Mouse (Mus musculus): Measurements from ENCODE around the gene Dpm2. TPM values are rescaled to one million over a fixed set of nuclear protein-coding genes. Genes with fewer than 3 reads are reported as not detected.

Gene Dpm2
- 10 to 100 TPM; 60.5 to 61.1 TPM for total RNA-seq (2021)
- long read RNA-seq, experiment 1, transcript Dpm2-201 (4 exons, 869 nt): major isoform, 65 of 86 reads
- long read RNA-seq, experiment 1, transcript Dpm2-202 (3 exons, 655 nt): minor isoform, 9 of 86 reads
- long read RNA-seq, experiment 1, partial matches to known transcripts: 3 of 86 reads
- long read RNA-seq, experiment 1, other reads (novel, unspliced or antisense): 8 of 86 reads
- long read RNA-seq, experiment 2, transcript Dpm2-201 (4 exons, 869 nt): major isoform, 14 of 26 reads
- long read RNA-seq, experiment 2, partial matches to known transcripts: 0 of 26 reads
- long read RNA-seq, experiment 2, other reads (novel, unspliced or antisense): 11 of 26 reads

DNA sequence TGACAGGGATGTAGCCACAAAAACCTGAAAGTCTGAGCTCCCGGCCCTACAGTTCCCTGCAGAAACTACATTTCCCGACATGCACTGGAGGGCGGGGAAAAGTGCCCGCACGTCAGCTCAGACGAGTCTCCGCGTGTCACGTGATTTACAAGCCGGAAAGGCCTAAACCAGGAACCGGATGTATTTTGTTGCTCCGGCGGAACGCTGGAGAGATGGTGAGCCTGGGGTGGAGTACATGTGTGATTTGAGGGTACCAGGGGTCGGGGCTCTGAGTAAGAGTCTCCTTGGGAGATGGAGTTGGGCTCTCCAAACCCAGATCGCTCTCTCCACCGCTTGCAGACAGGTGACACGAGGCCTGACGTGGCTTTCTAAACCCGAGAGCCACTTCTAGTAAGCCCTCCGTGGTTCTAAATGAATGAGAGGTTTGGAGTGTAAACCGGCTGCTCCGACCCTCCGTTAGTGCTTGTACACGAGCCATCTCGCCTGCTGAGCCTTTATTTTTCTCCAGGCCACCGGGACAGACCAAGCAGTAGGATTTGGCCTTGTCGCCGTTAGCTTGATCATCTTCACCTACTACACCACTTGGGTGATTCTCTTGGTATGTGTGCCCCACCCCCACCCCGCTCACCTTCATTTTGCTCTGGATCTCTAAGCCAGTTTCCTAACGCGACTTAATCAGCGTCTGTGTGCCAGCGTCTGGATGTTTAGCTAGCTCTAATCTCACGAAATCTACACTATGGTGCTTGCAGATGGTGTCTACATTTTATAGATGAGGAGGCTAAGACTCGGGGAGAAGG, at the start of gene Dpm2:
TSS of gene Dpm2 (plus strand) at position 161 of the 797 bp plus-strand sequence.
- DNase-seq: peak; percentile 92 to 93

DNA sequence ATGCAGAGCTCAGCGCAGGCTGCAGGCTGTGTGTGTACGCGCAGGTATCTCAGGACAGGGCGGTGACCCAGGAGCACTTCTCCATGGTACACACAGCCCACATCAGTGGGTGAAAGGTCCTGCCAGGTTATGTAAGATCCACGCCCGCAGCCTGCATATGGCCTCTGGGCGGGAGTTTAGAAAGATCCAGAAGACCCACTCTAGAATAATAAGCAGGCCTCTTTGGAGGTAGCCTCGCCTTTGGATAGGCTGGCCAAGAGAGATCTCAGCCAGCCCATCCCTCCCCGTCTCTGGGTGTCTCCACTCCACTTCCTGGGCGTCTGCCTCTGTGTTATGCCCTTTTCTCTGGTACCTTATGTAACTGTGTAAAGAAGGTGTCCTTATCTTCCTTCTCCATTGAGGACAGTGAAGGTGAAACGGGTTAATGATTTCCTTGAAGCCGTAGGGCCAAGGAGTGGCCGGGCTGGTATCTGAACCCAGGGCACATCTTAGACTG, 46.1 kb upstream of the Dpm2 start:
- DNase-seq: no peak

DNA sequence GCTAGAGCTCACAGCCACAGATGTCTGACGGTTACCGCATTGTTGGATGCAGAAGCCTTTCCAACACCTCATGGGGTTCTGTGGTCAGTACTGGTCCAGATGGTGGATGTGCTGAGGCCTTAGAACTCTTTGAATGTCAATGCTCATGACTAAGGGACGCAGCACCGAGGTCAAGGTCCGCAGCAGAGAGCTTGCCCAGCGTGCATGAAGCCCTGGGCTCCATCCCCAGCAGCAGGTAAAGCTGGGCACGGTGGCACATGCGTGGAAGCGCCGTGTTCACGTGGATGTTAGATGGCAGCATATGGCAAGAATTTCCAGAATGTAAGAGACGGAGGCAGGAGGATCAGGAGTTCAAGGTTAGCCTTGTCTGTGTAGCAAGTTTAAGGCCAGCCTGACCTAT, 44.8 kb upstream of the Dpm2 start:
- DNase-seq: peak; percentile 55 to 73

DNA sequence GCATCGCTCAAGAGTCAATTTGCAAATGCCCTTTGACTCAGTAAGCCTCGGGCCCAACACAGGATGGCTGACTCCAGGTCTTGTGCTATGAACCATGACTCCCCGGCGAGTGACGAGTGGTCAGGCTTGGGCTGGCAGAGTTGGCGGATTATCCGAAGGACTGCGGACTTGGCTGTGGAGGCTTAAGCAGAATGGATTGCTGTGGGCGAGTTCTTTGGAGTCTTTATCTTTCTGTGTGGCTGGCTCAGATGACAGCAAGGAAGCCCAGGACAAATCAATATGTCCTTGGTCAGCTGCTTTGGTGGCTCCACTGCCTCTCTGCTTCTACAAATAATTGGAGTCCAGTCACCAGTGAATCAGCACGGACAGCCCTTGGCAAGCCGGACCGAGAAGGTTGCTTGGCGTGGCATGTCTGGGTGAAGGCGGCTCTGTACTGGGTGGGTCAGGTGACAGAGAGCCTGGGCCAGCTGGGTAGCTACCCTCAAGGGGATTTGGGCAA, 43.1 kb upstream of the Dpm2 start:
- peak; percentile 79 to 85 for DNase-seq

DNA sequence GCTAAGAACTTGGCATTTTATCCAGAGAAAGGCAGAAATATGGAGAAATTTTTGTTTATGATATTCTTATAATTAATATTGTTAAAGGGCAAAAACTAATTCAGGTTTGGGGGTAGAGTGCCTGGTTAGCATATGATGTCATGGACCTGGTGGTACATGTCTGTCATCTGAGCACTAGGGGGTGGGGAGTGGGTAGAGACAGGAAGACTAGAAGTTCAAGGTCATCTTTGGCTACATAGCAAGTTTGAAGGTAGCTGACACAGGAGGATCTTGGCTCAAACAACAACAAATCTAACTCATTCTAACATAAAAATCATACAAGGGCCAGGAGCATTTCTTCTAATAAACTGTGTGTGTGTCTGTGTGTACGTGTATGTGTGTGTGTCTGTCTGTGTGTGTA, 42.3 kb upstream of the Dpm2 start:
- DNase-seq: no peak

DNA sequence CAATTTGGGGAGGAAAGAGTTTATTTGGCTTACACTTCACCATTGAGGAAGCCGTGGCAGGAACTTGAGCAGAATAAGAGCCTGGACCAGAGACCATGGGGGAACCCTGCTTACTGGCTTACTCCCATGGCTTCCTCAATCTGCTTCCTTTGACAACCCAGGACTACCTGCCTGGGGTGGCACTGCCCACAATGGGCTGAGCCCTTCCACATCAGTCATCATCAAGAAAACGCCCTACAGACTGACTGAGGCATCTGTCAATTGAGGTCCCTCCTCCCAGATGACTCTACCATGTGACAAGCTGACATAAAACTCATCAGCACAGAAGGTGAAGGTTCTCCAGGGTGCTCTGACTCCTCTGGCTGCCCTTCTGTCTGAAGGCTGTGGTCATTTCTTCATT, 40.2 kb upstream of the Dpm2 start:
- DNase-seq: peak in 1 of 2 experiments; percentile 40

DNA sequence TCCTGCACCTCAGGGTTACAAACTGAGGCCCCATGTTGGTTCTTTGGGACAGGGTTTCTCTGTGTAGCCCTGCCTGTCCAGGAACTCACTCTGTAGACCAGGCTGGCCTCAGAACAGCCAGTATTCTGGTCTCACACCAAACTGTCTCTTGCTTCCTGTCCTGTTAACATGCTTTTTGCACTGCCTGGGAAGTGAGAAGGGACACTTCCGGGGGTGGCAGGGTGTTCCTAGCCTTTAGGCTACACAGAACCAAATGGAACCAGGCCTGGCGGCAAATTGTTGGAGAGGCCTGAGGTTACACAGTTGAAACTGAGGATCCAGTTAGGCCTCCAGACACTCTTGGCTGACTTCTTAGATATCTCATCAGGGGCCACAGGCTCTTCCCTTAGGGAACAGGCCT, 37.5 kb upstream of the Dpm2 start:
- DNase-seq: no peak

DNA sequence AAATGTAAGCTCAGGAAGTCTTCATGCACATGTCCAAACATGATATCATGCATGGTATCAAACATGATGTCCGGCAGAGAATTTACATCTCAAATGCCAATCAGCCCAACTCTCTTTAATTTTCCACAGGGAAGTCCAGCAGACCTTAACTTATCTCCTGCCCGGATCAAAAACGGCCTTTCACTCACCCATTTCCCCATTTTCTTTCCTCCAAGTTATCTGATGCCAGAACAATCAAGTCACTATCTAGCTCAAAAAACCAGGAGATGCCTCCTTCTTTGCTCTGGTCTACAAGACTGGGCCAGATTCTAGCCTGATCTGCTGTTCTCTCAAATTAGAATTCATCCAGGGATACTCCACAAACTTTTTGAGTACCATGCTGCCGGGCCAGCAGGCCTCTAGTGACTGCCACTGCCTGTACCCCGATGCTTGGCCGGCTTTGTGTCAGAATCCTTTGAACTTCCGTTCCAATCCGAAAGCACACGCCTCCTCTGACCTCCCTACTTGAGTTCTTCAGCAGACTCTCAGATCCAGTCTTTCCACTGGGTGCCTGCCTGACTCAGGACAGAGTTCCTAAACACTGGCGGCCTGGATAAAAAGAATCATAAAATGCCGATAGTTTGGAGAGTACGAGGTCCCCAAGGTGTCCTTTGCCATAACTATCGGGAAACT, 36.5 kb upstream of the Dpm2 start:
- peak; percentile 72 to 74 for DNase-seq

DNA sequence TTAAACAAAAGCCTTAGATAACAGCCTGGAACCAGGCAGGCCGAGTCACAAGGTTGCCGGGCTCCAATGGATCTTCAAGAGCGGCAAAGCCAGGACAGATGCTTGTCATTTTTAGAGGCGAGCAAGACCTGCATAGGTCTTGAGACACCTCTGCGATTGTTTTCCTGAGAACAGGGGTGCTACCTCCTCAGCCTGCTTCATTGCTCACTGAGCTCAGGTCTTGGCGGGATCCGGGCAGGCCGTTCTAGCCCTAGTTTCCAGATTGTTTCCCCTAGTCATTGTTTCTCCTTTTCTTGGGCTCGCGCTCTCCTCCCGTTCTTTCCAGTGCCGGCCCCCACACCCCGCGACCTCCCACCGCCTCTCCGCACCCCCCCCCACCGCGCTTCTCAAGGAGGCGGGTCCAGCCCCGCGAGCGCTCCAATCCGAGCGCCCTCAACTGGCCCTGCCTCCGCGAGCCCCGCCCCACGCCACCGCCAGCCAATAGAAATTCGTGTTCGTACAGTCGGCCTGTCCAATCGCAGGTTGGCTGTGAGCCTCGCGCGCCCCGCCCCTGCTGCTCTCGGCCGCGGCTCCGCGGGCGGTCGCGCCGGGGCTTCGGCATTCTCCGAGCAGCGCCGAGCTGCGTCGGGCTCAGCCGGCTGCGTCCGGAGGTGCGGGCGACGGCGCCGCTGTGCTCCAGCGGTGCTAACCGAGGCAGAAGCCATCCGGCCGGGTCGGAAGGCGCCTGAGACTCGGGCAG, 35.8 kb upstream of the Dpm2 start, which contains the start of gene Fam102a:
TSS of gene Fam102a (plus strand) at position 600 of the 739 bp plus-strand sequence.
- peak; percentile 99 to 100 for DNase-seq

DNA sequence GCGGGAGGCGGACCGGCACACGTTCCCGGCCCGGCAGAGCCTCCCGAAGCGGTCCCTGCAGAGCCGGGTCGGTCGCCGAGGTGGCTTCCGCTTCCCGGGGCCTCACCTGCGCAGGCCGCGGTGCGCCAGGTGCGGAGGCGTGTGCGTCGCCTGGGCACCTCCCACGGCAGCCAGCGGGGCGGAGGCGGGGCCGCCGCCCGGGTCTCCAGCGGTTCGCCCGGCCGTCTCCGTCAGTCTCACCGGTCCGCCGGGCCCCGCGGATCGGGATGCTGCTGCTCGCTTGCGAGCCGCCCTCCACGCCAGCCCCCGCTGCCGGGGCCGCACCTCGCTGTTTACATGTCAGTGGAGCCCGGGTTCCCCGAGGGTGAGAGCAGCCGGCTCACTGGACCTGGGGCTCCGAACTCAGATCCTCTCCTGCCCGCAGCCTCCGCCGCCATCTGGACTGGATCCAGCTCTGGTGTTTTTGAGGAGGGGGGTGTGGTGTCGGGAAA, 35.1 kb upstream of the Dpm2 start:
- peak; percentile 67 to 76 for DNase-seq

DNA sequence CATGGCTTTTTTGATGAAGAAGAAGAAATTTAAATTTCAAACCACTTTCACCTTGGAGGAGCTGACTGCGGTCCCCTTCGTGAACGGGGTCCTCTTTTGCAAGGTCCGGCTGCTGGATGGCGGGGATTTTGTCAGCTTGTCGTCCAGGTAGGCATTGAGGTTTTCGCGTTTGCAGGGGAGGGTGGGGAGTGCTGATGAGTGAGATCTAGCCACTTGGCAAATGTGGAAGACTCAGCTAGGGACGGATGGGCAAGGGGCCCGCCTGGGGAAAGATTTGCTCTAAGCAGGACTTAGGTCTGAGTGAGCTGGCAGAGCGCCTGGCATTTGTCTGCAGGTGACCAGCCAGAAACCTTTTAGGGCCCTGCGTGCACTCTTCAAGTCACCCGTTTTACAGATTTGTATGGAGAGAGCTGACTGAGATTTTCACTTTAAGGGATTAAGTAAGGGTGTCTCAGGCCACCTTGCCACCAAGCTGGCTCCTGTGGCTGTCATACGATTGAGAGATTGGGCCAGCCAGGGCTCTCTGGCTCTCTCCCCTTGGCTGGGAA, 34.5 kb upstream of the Dpm2 start:
- DNase-seq: peak; percentile 35 to 56

DNA sequence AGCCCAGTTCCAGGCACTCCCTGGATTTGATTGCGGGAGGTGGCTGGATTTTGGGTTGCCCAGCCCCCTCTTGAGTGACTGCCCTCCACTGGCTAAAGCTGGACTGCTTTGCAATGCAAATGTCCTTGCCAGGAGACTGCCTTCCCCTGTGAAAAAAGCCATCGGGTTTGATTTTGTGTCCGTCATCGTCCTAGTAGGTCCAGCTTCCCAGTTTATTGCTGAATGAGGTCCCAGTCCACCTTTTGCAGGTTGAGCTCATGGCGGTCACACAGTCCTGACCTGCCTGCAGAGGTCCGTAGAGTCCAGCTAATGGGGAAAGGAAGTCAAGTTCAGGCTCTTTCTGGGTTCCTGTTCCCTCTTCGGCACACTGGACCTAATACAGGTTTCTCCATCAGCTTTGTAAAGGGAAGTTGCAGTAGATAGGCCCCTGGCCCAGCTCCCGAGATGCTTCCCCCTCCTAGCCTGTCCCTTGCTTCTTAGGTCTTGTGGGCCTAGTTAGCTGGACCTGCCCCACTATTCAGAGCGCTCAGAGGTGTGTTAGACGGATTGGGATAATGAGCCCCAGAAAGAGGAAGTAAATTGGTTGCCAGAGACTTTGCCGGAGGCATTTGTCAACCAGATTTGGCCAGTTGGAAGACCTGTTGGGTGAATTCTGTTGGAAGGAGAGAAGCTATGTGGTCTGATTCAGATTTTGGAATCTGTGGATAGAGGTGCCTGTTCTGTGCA, 33.9 kb upstream of the Dpm2 start:
- DNase-seq: peak; percentile 66 to 73

DNA sequence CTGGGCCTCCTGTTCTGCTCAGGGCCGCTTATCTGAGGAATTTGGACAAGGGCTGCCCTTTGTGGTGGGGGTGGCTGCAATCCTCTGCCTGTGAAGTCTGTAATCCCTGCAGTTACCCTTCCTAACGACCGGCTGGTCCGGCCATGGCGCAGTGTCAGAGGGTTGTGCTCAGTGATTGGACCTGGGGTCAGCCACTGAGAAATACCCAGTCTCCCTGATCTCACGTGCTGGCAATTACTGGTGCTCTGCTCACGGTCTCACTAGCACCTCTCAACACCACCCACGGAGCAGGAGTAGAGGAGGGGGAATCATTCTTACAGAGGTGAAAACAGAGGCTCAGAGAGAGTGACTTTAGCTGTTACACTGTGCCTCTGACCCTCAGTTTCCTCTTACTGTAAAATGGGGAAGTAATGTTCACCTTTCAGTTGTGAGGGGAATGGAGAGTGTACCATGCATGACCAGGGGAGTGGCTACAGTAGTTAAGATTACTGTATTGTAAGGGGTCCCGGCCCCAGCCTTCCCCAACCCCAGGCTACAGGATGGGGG, 33.2 kb upstream of the Dpm2 start:
- DNase-seq: peak; percentile 30 to 57

DNA sequence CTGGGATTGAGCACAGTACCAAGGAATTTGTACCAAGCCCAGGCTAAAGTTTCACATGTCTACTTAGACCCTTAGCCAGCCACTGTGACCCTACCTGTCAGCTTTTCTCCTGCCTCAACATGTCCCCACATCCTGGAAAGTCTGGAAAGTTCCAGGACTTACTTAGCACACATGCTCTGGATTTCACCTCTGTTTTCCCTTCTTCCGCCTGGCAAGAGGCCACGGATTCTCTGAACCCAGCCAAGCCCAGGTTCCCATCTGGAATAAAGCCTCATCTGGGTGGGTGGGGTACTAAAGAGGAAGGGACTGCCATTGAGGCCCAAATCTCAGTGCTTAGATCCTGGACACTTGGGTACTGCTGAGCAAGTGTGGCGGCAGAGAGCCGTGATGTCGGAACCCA, 32.7 kb upstream of the Dpm2 start:
- no peak for DNase-seq

DNA sequence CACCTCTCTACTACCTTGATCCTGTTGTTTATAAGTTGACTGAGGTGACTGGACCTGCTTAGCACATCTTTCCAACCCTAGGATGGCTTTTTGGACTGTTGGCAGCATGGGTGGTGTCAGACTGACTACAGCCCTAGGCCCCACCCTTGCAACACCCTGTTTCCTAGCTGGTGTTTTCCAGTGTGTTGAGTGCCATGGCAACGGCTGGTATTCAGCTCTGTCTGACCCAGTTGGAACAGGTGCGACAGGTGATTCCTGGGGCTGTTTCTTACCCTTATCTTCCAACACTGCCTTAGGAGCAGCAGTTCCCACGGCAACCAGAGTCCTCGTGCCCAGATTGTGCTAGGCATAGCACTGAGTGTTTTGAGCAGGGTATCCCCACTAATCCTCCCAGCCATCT, 32.2 kb upstream of the Dpm2 start:
- no peak for DNase-seq

DNA sequence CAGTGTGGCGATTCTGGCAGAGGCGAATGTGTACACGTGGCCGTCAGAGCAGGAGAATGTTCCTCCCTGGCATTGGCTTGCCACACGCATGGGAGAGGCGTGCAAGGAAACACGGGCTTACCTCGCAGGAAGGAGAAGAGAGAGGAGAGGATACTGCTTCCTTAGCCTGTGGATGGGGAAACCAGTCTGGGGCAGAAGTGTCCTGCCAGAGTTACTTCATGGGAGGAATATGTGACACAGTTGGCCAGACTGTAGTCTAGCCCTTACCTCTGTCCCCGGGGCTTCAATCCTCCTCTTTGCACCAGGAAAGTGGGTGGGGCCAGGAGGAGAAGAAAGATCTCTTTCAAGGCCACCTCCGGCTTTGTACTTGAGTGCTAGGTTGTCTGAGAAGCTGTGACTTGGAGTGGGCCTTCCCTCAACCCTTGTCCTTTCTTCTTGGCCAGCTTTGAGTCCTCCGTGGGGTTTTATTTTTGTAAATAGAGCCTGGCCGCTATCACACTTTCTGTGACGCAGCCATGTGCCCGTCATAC, 31.1 kb upstream of the Dpm2 start:
- DNase-seq: no peak

DNA sequence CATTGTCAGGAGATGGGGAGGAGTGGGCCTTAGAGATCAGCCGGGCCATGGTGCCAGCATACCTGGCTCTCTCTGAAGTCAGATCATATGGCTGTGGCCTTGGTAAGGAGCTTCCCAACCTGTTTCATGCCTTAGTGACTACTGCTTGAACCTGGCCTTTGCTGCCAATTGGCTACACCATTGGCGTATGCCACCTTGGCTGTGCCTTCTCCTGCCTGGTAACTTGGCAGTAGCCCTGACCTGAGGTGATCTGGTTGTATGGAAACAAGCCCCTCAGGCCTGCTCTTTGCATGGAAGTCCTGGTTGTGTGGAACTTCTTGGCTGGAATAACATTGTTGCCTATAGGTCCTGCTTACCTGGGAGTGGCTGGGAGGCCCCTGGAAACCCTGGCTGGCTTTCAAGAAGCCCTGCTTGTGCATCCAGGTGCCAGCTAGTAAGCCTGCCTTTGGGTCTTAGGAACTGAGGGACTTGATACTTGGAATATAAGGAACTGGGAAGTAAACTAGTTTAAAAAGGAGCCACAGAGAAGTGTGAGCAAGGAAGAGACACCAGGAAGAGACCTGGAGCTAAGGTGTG, 29.2 kb upstream of the Dpm2 start:
- DNase-seq: no peak

DNA sequence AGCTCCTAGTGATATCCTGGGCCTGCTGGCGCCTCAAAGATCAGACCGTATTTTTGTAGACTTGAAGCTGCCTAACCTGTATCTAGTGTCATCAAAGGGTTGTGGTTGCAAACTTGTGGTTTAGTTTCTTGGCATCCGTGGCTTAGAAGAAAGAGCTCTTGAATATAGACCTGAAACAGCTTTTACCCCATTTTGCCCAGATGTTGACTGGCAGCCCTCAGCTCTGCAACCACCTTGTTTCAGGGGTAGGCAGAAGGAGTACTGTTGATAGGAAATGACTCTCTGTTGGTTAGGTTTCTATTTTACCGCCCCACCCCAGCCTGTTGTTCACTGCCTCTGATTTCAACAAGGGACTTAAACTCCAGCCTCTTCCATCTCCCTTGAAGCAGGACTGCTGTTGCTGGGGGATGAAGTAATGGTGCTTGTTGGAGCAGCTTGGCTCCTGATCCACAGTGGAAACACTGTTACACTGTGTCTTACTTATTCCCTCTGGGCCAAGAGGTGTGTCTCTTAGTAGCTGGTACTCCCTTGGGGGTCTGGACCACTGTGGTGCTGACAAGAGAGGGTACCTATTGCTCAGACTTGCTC, 28.6 kb upstream of the Dpm2 start:
- DNase-seq: no peak

DNA sequence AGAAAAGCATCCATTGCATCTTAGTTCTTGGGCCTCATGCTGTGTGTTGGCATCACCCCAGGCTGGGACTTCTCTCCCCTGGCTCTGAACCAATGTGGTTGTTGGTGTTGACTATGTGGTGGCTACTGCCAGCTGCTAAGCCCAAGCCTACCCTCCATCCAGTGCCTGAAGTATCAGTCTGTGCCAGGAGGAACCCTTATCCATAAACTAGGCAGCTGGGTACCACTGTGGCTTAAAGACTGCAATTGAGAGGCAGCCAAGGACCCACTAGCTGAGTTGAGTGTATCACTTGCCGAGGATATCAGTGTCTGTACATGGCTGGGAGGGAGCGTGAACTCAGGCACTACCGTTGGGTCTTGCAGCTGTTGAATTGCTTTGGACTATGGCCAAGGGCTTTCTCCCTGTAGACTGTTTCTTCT, 27.6 kb upstream of the Dpm2 start:
- no peak for DNase-seq
